ENCODE assay signal across 8 mouse cellular contexts in the genomic region with DNA sequence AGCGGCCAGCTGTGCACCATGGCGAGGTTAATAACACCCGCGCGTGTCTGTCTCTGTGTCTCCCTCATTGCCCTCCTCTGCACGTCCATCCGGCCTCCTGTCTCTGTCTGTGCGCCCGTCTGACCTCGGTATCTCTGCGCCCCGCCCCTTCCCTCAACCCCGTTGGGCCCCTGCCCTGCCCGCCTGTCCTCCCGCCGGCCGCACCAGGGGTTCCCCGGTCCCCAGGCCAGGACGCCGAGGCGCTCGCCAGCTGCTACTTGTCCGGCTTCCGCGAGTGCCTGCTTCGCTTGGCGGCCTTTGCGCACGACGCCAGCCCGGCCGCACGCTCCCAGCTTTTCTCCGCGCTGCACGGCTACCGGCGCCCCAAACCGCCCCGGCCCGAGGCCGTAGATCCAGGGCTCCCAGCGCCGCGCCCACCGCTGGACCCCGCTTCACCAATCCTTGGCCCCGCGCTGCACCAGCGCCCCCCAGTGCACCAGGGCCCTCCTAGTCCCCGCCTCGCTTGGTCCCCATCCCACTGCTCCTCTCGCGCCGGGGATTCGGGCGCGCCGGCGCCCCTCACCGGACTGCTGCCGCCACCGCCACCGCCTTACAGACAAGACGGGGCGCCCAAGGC. TPM values are rescaled to one million over a fixed set of nuclear protein-coding genes. Genes with fewer than 3 reads are reported as not detected.
DNase-seq lines count a peak whose midpoint lies in the region; ATAC-seq and TF ChIP-seq lines count a peak whose summit lies in the region.

A gene (minus strand): TSS at position 254 of the 616 bp plus-strand sequence.

- H3K27me3 ChIP-seq in erythroblast, embryonic 14.5 days (ENCODE audit: control insufficient read depth), result peaks cover 63% of the 10 kb centered on the region
- H3K27me3 ChIP-seq in embryonic facial prominence, embryonic 11.5 days (ENCODE audit: control insufficient read depth, insufficient read depth, low read length), result peaks cover 8% of the 10 kb centered on the region; the same call in 1 of the 2 replicates
- no peaks in the 10 kb centered on the region for H3K27me3 ChIP-seq in kidney, embryonic 14.5 days (ENCODE audit: control insufficient read depth, insufficient read depth, low read length)
- H3K27me3 ChIP-seq in liver, adult 2 months (ENCODE audit: control insufficient read depth, insufficient read depth, low read length), result no peaks in the 10 kb centered on the region
- no peaks in the 10 kb centered on the region for H3K27me3 ChIP-seq in myocyte (ENCODE audit: control insufficient read depth, insufficient read depth, insufficient read length)
- H3K27me3 ChIP-seq in splenic B cell, adult 2 months (ENCODE audit: control insufficient read depth, insufficient read depth, low read length, poor library complexity, severe bottlenecking), result no peaks in the 10 kb centered on the region

- no peaks in the 10 kb centered on the region for H3K36me3 ChIP-seq in erythroblast, embryonic 14.5 days (ENCODE audit: control insufficient read depth)
- H3K36me3 ChIP-seq in embryonic facial prominence, embryonic 11.5 days (replicated peaks; ENCODE audit: control insufficient read depth, insufficient read depth, low read depth, low read length), result no peaks in the 10 kb centered on the region
- no peaks in the 10 kb centered on the region for H3K36me3 ChIP-seq in kidney, embryonic 14.5 days (ENCODE audit: control insufficient read depth, insufficient read depth, low read length)
- H3K36me3 ChIP-seq in liver, adult 2 months (ENCODE audit: control insufficient read depth, insufficient read depth, low read length), result no peaks in the 10 kb centered on the region
- no peaks in the 10 kb centered on the region for H3K36me3 ChIP-seq in myocyte (ENCODE audit: control insufficient read depth, insufficient read depth)
- no peaks in the 10 kb centered on the region for H3K36me3 ChIP-seq in splenic B cell, adult 2 months (ENCODE audit: control insufficient read depth, insufficient read depth, low read length, poor library complexity, severe bottlenecking)

- TF ChIP-seq POLR2A in liver, adult 2 months (IDR thresholded peaks at IDR 0.05; ENCODE audit: extremely low read depth, insufficient read depth, low read length), result no peak
- TF ChIP-seq POLR2A in myocyte (IDR thresholded peaks at IDR 0.05; ENCODE audit: insufficient read length, low read depth), result peak; percentile 72

- H3K9ac ChIP-seq in embryonic facial prominence, embryonic 11.5 days (replicated peaks; ENCODE audit: low read length), result peak within 1 kb of the TSS; percentile 58
- peak within 1 kb of the TSS; percentile 62 for H3K9ac ChIP-seq in kidney, embryonic 14.5 days (ENCODE audit: low read depth, low read length)
- H3K9ac ChIP-seq in liver, adult 2 months (ENCODE audit: low read depth, low read length), result peak within 1 kb of the TSS; percentile 75

- H3K4me2 ChIP-seq in embryonic facial prominence, embryonic 11.5 days (ENCODE audit: low read depth, low read length), result peak within 1 kb of the TSS; percentile 97
- H3K4me2 ChIP-seq in kidney, embryonic 14.5 days (replicated peaks; ENCODE audit: low read depth, low read length), result peak within 1 kb of the TSS; percentile 95
- peak within 1 kb of the TSS; percentile 99 for H3K4me2 ChIP-seq in myocyte (ENCODE audit: low read depth)

- under 1% methylated on average over 52 of the region's 66 CpGs for WGBS in embryonic facial prominence, embryonic 11.5 days
- under 1% methylated on average over 62 of the region's 66 CpGs for WGBS in kidney, embryonic 14.5 days
- WGBS in liver, adult 2 months, result under 1% methylated on average over 62 of the region's 66 CpGs

- ATAC-seq in erythroblast, adult 5-6 weeks (replicated peaks; ENCODE audit: low FRiP score, poor library complexity, severe bottlenecking), result no peak
- ATAC-seq in embryonic facial prominence, embryonic 11.5 days (replicated peaks; ENCODE audit: insufficient number of reproducible peaks, low FRiP score, low TSS enrichment, low read depth), result peak; percentile 53
- peak; percentile 65 for ATAC-seq in kidney, embryonic 14.5 days (ENCODE audit: low FRiP score, low TSS enrichment)

- peak; percentile 92 for DNase-seq in embryonic facial prominence, embryonic 11.5 days (ENCODE audit: low spot score)
- peak; percentile 91 for DNase-seq in heart, adult 8-10 months (ENCODE audit: low spot score)
- DNase-seq in liver, adult 2 months (ENCODE audit: extremely low read depth, low read depth, low spot score), result peak; percentile 54
- DNase-seq in splenic B cell, adult 2 months (ENCODE audit: low read depth, low spot score), result peak; percentile 86

- H3K79me2 ChIP-seq in liver, adult 2 months (ENCODE audit: control insufficient read depth, insufficient read depth, low read length), result no peaks in the 10 kb centered on the region
- H3K79me2 ChIP-seq in myocyte (ENCODE audit: control insufficient read depth, insufficient read depth), result no peaks in the 10 kb centered on the region

- peaks cover 81% of the 10 kb centered on the region for H3K4me1 ChIP-seq in erythroblast, embryonic 14.5 days (ENCODE audit: control insufficient read depth)
- H3K4me1 ChIP-seq in embryonic facial prominence, embryonic 11.5 days (ENCODE audit: control insufficient read depth, insufficient read depth, low read length), result peaks cover 3% of the 10 kb centered on the region
- peaks cover 30% of the 10 kb centered on the region; the same call in 1 of the 2 replicates for H3K4me1 ChIP-seq in kidney, embryonic 14.5 days (ENCODE audit: control insufficient read depth, insufficient read depth, low read length)
- H3K4me1 ChIP-seq in liver, adult 2 months (ENCODE audit: control insufficient read depth, insufficient read depth, low read length), result peaks cover 13% of the 10 kb centered on the region; the same call in 1 of the 2 replicates

- H3K4me3 ChIP-seq in erythroblast, embryonic 14.5 days (replicated peaks), result peak within 1 kb of the TSS; percentile 82
- H3K4me3 ChIP-seq in embryonic facial prominence, embryonic 11.5 days (ENCODE audit: low read depth, low read length), result peak within 1 kb of the TSS; percentile 75
- peak within 1 kb of the TSS; percentile 80 for H3K4me3 ChIP-seq in kidney, embryonic 14.5 days (ENCODE audit: low read length)
- H3K4me3 ChIP-seq in liver, adult 2 months (ENCODE audit: insufficient read depth, low read depth, low read length), result peak within 1 kb of the TSS; percentile 60
- H3K4me3 ChIP-seq in myocyte, result peak within 1 kb of the TSS; percentile 68

- H3ac ChIP-seq in myocyte (ENCODE audit: control insufficient read depth, insufficient read length), result peak within 1 kb of the TSS; percentile 82

- peak within 1 kb of the TSS; percentile 52 for H3K27ac ChIP-seq in embryonic facial prominence, embryonic 11.5 days (replicated peaks; ENCODE audit: low read depth, low read length)
- peak within 1 kb of the TSS; percentile 78 for H3K27ac ChIP-seq in kidney, embryonic 14.5 days (ENCODE audit: low read depth, low read length)
- H3K27ac ChIP-seq in liver, adult 2 months (replicated peaks; ENCODE audit: insufficient read depth, low read depth, low read length), result peak within 1 kb of the TSS; percentile 57

- TF ChIP-seq CTCF in liver, adult 2 months (IDR thresholded peaks at IDR 0.05; ENCODE audit: low read depth, low read length), result peak; percentile 69

- H3K9me3 ChIP-seq in erythroblast, embryonic 14.5 days (ENCODE audit: control insufficient read depth, low read length), result no peaks in the 10 kb centered on the region; the same call in 1 of the 2 replicates
- H3K9me3 ChIP-seq in embryonic facial prominence, embryonic 11.5 days (replicated peaks; ENCODE audit: control insufficient read depth, low read length), result no peaks in the 10 kb centered on the region
- no peaks in the 10 kb centered on the region for H3K9me3 ChIP-seq in kidney, embryonic 14.5 days (ENCODE audit: control insufficient read depth, low read length)

TF ChIP-seq in myocyte, 11 proteins besides CTCF, POLR2A, EP300 and RAD21:
- TF ChIP-seq E2F4 (IDR thresholded peaks at IDR 0.05; ENCODE audit: insufficient read depth) (no peak), SRF (IDR thresholded peaks at IDR 0.05; ENCODE audit: control insufficient read depth, insufficient read length, low read depth) (no peak), USF1 (IDR thresholded peaks at IDR 0.05; ENCODE audit: low read depth) (no peak), POLR2AphosphoS2 (IDR thresholded peaks at IDR 0.05; ENCODE audit: insufficient read length, low read depth) (peak; percentile 48), MAX (IDR thresholded peaks at IDR 0.05; ENCODE audit: low read depth) (no peak), CEBPB (IDR thresholded peaks at IDR 0.05; ENCODE audit: insufficient read depth, poor library complexity, severe bottlenecking) (no peak), TCF3 (IDR thresholded peaks at IDR 0.05; ENCODE audit: insufficient read length, low read depth) (no peak), REST (IDR thresholded peaks at IDR 0.05; ENCODE audit: insufficient read depth, insufficient read length) (no peak), MYOG (IDR thresholded peaks at IDR 0.05; ENCODE audit: control insufficient read depth in 1 of 3, insufficient read depth in 1 of 3, insufficient read length in 2 of 3, low read depth in 2 of 3) (peak in 1 of 3 experiments; percentile 38), MYOD1 (IDR thresholded peaks at IDR 0.05; ENCODE audit: control insufficient read depth in 1 of 3, insufficient read length in 2 of 3, low read depth in 2 of 3) (peak in 1 of 3 experiments; percentile 56), TCF12 (IDR thresholded peaks at IDR 0.05; ENCODE audit: insufficient read depth, poor library complexity, severe bottlenecking) (no peak)
TF ChIP-seq in myocyte: peak in this region for 3.

RNA-seq across cellular contexts. Expression of the gene that starts here (rescaled TPM):
- polyA plus RNA-seq in erythroblast, embryonic 14.5 days (2012), result not detected in 2 replicates
- total RNA-seq in erythroblast, adult 5-6 weeks (2015; ENCODE audit: low replicate concordance), result not detected in 2 replicates
- not detected in 2 replicates for total RNA-seq in erythroblast, adult 5-6 weeks (2017; ENCODE audit: low replicate concordance)
- polyA plus RNA-seq in embryonic facial prominence, embryonic 11.5 days (2014; fragmentation: Nextera tagmentation; extraction: Ambion mirVana), result not detected in 2 replicates
- total RNA-seq in heart, adult 8-10 months (2022), result under 1 TPM; 0.16 to 0.60 (median 0.38) TPM
- polyA plus RNA-seq in kidney, embryonic 14.5 days (2014; fragmentation: Nextera tagmentation; extraction: Ambion mirVana), result 0.11 and 0.43 TPM in 2 replicates
- total RNA-seq in liver, adult 2 months (2014; rRNA removed), result 0.13 TPM in 1 of 2 replicates, not detected in the other
- 0.05 and 0.10 TPM in 2 replicates for polyA plus RNA-seq in liver, adult 2 months (2012; rRNA removed)
- polyA plus RNA-seq in myocyte (2012; fragmentation: generic; extraction: Trizol), result 0.78 TPM

Comparison
In these comparisons a context has a peak if more than half of its experiments do, and no peak if none do; other contexts are left out.
1. Peak in DNase-seq, ATAC-seq, H3K4me3 ChIP-seq, H3K27ac ChIP-seq, H3K9ac ChIP-seq and H3K4me2 ChIP-seq in embryonic facial prominence, embryonic 11.5 days; RNA of the gene not detected or under 1 TPM.
2. Peak in DNase-seq in heart, adult 8-10 months; RNA of the gene not detected or under 1 TPM.
3. Peak in ATAC-seq, H3K4me3 ChIP-seq, H3K27ac ChIP-seq, H3K9ac ChIP-seq and H3K4me2 ChIP-seq in kidney, embryonic 14.5 days; RNA of the gene not detected or under 1 TPM.
4. Peak in DNase-seq, H3K4me3 ChIP-seq, H3K27ac ChIP-seq and H3K9ac ChIP-seq in liver, adult 2 months; RNA of the gene not detected or under 1 TPM.